Mouse (Mus musculus) ES-Bruce4 (cell line): Measurements from ENCODE around the gene Clrn3.

Source experiments
- CTCF ChIP-seq: IDR thresholded peaks from one replicate; pipeline ENCODE4 v1.8.1; 2011; ENCODE audit warnings: low read depth, low read length
- EP300 ChIP-seq: IDR thresholded peaks from 2 replicates; pipeline ENCODE4 v1.6.1; 2011; ENCODE audit warnings: low read depth, low read length; ENCODE audit not compliant: insufficient read depth
- POLR2A ChIP-seq: IDR thresholded peaks from one replicate; pipeline ENCODE4 v1.8.1; 2011; ENCODE audit warnings: low read length; ENCODE audit not compliant: insufficient read depth

DNA sequence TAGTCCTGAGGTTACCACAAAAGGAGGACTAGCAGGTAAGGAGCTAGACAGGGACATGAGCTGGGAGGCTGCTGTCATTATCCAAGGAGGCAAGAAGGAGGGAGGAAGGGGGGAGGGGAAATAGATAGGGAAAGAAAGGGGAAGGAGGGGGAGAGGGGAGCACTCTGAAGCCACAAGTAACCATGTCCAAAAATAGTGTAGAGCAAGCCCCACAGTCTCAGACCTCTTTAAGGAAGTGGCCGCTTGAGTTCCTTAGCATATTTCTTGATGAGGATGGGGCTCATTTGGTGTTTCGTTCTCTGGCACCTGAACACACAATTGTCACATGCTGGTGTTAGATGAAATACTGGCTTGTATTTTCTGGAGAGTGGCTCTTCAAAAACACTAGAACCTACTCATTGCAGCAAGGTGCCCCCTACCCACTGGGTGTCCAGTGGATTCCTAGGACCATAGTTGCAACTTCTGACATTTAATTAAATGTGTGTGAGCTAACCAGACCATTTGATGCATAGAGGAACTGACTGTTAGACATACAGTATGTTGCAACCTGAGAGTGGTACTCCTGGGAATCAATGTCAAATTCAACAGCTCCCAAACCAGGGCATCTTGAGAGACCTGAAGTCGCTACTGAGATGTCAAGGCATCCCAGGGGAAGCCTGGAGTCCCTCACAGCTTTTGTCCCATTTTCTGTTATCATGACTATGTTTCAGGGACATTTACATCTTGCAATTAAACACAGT lies 28.4 kb upstream of the Clrn3 start:
- TF ChIP-seq CTCF, result no peak
- TF ChIP-seq POLR2A, result no peak
- no peak for TF ChIP-seq EP300
